Mouse (Mus musculus) forebrain, embryonic 14.5 days (tissue): ENCODE results near the gene Iqcj. TPM values are rescaled to one million over a fixed set of nuclear protein-coding genes. Genes with fewer than 3 reads are reported as not detected.
A peak's percentile ranks its signal among the peaks of the same experiment; 100 is the strongest.

ENCODE experiments used
- ATAC-seq: fragments of 200-750 bp; cut with Nextera tagmentation; 2 replicates; pipeline ENCODE4 v1.8.0; 2017; ENCODE audit warnings: mild to moderate bottlenecking, moderate library complexity
- DNase-seq: peaks from one replicate; pipeline ENCODE4 v3.0.0-alpha.2; 2015; ENCODE audit warnings: low spot score
- H3K27ac ChIP-seq: fragments of 300-500 bp; sonication (generic); 2 replicates; pipeline ENCODE4 v1.5.1; 2014; ENCODE audit warnings: low read depth, mild to moderate bottlenecking, control low read depth, low read length, moderate library complexity
- H3K27me3 ChIP-seq: fragments of 300-500 bp; sonication (generic); replicated peaks from 2 replicates; pipeline ENCODE4 v1.6.1; 2014; ENCODE audit warnings: low read length, control low read depth, mixed read lengths; ENCODE audit not compliant: control insufficient read depth, insufficient read depth
- H3K36me3 ChIP-seq: fragments of 300-500 bp; sonication (generic); 2 replicates; pipeline ENCODE4 v1.6.1; 2014; ENCODE audit warnings: low read length, control low read depth; ENCODE audit not compliant: control insufficient read depth, insufficient read depth
- H3K4me1 ChIP-seq: fragments of 300-500 bp; sonication (generic); 2 replicates; pipeline ENCODE4 v1.6.1; 2014; ENCODE audit warnings: antibody characterized with exemption, low read length, control low read depth; ENCODE audit not compliant: control insufficient read depth, insufficient read depth
- H3K4me2 ChIP-seq: fragments of 300-500 bp; sonication (generic); 2 replicates; pipeline ENCODE4 v1.6.1; 2014; ENCODE audit warnings: mild to moderate bottlenecking, control low read depth, low read length
- H3K4me3 ChIP-seq: fragments of 300-500 bp; sonication (generic); 2 replicates; pipeline ENCODE4 v1.5.1; 2014; ENCODE audit warnings: low read depth, low read length, control low read depth
- H3K9ac ChIP-seq: fragments of 300-500 bp; sonication (generic); 2 replicates; pipeline ENCODE4 v1.6.1; 2014; ENCODE audit warnings: mild to moderate bottlenecking, low read length, control low read depth, moderate library complexity
- H3K9me3 ChIP-seq: fragments of 300-500 bp; sonication (generic); replicated peaks from 2 replicates; pipeline ENCODE4 v1.6.1; 2016; ENCODE audit warnings: low read length, control low read depth, mixed read lengths; ENCODE audit not compliant: control insufficient read depth
- WGBS: fragments of 180-500 bp; shearing (Covaris S2); extraction: QIAGEN DNeasy Blood & Tissue Kit; methylation state at CpG from one replicate; pipeline ENCODE4 v1.1.7; 2014; 5-methylcytosine and 5-hydroxymethylcytosine counted together
- polyA plus RNA-seq: library from polyadenylated mRNA; unstranded; fragments of >200 nt; fragmentation: Nextera tagmentation; extraction: Ambion mirVana; gene quantifications from 2 replicates; pipeline ENCODE4 v1.2.1, GENCODE M21; 2014

The Iqcj gene
- polyA plus RNA-seq, 1 experiment from 2014 or later = 0.18 TPM

DNA sequence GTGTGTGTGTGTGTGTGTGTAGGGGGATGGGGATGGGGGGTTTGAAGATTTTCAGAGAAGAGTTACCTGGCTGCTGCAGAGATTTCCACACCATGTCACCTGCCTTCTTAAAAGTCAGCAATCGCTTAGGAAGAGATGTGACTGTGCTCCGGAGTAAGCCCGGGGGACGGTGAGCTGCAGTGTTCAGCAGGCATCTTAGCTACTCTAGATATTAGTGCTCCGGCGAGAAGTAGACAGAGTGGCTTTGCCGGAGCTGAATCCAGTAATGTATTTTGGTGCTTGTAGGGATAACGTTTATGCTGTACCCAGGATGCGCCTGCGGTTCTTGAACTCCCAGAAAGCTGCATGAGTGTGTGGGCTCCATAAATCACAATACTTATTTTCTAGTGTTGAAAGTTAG is 748 bp downstream of the Iqcj start:
- DNase-seq = peak; percentile 44
- Histone ChIP-seq H3K4me1 (no peaks in the 10 kb centered on the region; the same call in 1 of the 2 replicates), H3K27ac (no peak overlapping the region), H3K9ac (peak overlapping the region; percentile 35; the same call in 1 of the 2 replicates), H3K4me3 (peak overlapping the region; percentile 26), H3K36me3 (no peaks in the 10 kb centered on the region), H3K27me3 (no peaks in the 10 kb centered on the region), H3K9me3 (no peaks in the 10 kb centered on the region), H3K4me2 (peak overlapping the region; percentile 57)
- ATAC-seq = peak; percentile 64
- WGBS = 45% methylated on average over 10 of the region's 10 CpGs

DNA sequence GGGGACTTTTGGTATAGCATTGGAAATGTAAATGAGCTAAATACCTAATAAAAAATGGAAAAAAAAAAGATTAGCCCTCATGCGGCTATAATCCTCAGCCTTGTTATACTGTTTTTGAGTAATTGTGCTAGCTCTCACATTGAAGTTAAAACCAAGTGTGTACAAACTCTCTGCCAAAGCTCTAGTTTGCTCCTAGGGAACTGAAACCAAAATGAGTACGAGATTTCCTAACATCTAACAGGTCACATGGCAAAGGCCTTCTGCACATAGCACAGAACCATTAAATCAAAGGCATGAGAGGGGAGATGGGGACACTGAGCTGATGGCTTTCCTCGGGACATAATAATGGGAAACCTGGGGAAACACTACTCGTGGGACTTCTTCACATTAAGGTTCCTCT is 10.5 kb downstream of the Iqcj start:
- Histone ChIP-seq H3K27ac (no peak overlapping the region), H3K4me3 (no peak overlapping the region), H3K9me3 (no peaks in the 10 kb centered on the region), H3K4me2 (no peak overlapping the region), H3K4me1 (no peaks in the 10 kb centered on the region), H3K27me3 (no peaks in the 10 kb centered on the region), H3K9ac (no peak overlapping the region), H3K36me3 (no peaks in the 10 kb centered on the region)
- DNase-seq (no peak), ATAC-seq (no peak)
- 81% methylated on average over 4 of the region's 4 CpGs for WGBS

DNA sequence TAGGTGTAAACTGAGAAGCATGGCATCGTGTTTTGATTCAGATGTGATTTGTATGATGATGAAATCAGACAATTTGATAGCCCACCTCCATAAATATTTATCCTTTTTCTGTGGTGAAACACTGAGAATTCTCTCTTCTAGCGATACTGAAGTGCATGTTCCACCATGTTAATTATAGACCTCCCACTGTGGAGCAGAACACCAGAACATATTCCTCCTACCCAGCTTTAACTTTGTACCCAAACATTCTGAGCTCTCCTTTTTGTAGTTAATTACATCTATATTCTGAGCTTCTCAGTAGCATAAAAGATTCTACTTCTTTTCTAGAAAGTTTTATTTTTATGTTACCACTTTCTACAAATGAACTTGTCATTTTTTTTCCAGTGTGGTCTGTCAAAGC is 16.6 kb downstream of the Iqcj start:
- Histone ChIP-seq H3K4me3 (no peak overlapping the region), H3K4me2 (no peak overlapping the region), H3K27me3 (no peaks in the 10 kb centered on the region), H3K27ac (no peak overlapping the region), H3K36me3 (no peaks in the 10 kb centered on the region), H3K9ac (no peak overlapping the region), H3K9me3 (no peaks in the 10 kb centered on the region), H3K4me1 (no peaks in the 10 kb centered on the region)
- 76% methylated on average over 2 of the region's 2 CpGs for WGBS
- DNase-seq = no peak
- ATAC-seq = no peak

- H3K4me2 ChIP-seq = no peak overlapping the region
- no peaks in the 10 kb centered on the region for H3K36me3 ChIP-seq
- WGBS = 76% methylated on average over 3 of the region's 3 CpGs
- no peak for DNase-seq
- H3K27me3 ChIP-seq = no peaks in the 10 kb centered on the region
- no peak overlapping the region for H3K27ac ChIP-seq
- no peak overlapping the region for H3K4me3 ChIP-seq
- 0 out of 2 replicates have a peak, but pooled peaks have one; percentile 12 for ATAC-seq
- no peaks in the 10 kb centered on the region for H3K9me3 ChIP-seq
- peaks cover 2% of the 10 kb centered on the region; the same call in 1 of the 2 replicates for H3K4me1 ChIP-seq
- no peak overlapping the region for H3K9ac ChIP-seq
These were observed 26.1 kb downstream of the Iqcj start for GRCm38 (mm10) chr3:67918098-67918497.

DNA sequence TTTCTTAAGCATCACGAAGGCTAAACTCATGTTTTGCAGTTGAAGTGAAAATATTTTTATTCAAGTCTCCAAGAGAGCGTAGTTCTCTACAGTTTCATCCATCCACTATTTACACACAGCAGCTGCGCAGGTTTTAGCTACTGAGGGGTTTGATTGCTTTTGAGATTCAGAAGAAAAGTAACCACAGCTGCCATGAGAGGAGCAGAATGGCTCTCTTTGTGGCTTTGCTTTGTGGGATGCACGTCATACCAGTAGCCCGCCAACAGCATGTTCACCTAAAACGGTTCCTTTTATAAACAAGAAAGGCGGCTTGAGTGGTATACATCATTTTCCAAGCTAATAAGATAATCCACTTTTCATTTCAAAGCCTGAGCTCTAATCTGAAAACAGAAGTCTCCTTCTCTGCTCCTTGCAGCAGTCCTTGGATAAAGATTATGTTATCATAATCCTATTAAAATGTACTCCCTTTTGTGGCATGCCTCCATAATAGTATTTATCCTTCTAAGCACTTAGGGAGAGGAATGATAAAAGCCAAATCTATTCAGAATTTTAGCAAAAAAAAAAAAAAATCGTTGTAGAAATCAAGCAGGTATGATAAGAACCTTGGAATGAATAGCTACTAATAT is 26.7 kb downstream of the Iqcj start:
- ATAC-seq (peak; percentile 62), DNase-seq (peak; percentile 57)
- Histone ChIP-seq H3K9ac (no peak overlapping the region), H3K4me2 (no peak overlapping the region), H3K27me3 (no peaks in the 10 kb centered on the region), H3K4me1 (peaks cover 2% of the 10 kb centered on the region; the same call in 1 of the 2 replicates), H3K9me3 (no peaks in the 10 kb centered on the region), H3K4me3 (no peak overlapping the region), H3K27ac (no peak overlapping the region), H3K36me3 (no peaks in the 10 kb centered on the region)
- WGBS = 27% methylated on average over 8 of the region's 8 CpGs

DNA sequence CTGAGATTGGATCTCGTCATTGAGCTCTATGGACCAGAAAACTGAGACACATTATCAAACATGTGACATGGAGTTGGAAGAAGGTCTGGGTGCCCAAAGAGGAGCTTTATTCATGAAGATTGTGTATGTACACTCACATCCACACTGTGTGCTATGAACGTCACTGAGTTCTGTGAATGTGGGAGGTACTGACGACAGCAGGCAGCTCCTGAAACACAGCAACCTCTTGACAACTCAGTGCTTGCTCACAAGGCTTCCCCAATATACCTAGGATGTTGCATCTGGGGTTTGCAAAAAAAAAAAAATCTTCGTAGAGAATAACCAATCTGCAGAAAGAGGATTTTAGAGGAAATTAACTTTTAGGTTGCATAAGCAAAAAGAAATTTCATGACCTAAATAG is 31.1 kb downstream of the Iqcj start:
- H3K4me1 ChIP-seq = peaks cover 2% of the 10 kb centered on the region; the same call in 1 of the 2 replicates
- no peaks in the 10 kb centered on the region for H3K9me3 ChIP-seq
- H3K27me3 ChIP-seq = no peaks in the 10 kb centered on the region
- no peak overlapping the region for H3K27ac ChIP-seq
- ATAC-seq (no peak), DNase-seq (no peak)
- H3K4me2 ChIP-seq = no peak overlapping the region
- H3K36me3 ChIP-seq = no peaks in the 10 kb centered on the region
- no peak overlapping the region for H3K4me3 ChIP-seq
- H3K9ac ChIP-seq = no peak overlapping the region
- 83% methylated on average over 4 of the region's 4 CpGs for WGBS

DNA sequence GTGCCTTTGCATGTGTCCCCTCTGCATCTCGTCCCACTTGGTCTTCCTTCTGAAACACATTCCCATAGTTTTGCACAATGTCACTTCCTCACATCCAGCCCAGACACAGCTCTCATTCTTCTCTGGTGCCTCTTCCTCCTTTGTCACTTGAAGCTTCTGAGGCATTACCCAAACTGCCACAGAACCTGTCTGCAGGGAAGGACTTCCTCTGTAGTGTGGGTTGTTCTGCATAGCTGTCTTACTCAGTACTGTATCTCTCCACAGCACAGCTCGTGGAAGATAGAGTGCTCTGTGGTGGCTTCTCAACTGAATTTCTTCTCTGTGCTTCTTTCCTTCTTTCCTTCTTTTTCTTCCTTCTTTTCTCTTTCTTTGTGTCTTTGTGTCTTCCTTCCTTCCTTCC is 33.4 kb downstream of the Iqcj start:
- no peaks in the 10 kb centered on the region for H3K36me3 ChIP-seq
- no peak overlapping the region for H3K27ac ChIP-seq
- no peak for DNase-seq
- H3K4me1 ChIP-seq = no peaks in the 10 kb centered on the region
- 80% methylated on average over 2 of the region's 2 CpGs for WGBS
- ATAC-seq = no peak
- no peaks in the 10 kb centered on the region for H3K27me3 ChIP-seq
- no peak overlapping the region for H3K4me3 ChIP-seq
- no peaks in the 10 kb centered on the region for H3K9me3 ChIP-seq
- no peak overlapping the region for H3K4me2 ChIP-seq
- H3K9ac ChIP-seq = no peak overlapping the region

DNA sequence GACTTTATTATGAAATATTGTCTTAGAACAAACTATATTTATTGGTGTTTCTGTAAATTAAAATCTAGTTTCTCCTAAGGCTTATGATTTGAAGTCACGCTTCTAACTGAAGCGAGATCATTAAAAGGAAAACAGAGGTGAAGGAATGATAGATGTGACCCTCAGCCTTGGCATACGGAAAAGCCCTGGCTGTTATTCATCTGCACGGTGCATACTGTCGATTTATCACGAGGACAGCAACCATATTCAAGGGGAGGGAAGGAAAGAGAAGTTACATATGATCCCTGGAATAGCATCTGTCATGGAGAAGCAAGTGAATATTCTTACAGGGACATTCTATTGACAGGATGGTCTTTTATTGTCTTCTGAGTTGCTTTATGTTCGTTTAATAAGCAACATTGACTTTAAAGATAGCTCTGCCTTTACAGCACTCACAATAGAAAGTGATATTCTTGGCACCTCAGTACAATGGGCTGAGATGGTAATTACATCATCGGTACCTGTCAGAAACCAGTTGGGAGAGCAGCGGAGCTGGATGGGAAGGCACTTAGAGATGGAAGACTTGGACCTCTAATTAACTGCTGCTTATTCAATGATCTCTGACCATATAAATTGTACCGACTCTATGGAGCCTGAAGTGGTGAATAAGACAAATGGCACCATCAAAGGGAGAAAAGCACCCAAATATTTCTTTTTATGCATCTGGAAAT is 38.6 kb downstream of the Iqcj start:
- DNase-seq = no peak
- WGBS = 79% methylated on average over 10 of the region's 10 CpGs
- no peak overlapping the region for H3K4me2 ChIP-seq

DNA sequence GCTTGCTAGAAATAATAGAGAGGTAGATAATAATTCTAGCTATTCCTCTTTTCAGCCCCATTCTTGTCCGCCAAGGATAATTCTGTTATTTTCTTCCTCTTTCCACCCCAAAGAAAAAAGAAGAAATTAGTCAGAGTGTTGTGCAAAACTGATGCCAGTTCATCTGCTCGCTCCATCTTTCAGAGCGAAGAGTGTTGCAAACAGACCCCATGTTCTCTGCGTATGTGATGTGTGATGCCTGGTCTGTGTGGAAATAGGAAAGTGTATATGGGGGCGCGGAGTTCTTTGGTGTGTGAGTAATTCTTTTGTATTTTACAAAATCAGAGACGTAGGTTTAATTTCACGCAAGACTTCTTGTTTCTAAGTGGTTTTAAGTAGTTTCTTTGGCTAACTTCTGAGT is 39.2 kb downstream of the Iqcj start:
- DNase-seq (no peak), ATAC-seq (no peak)
- 68% methylated on average over 8 of the region's 8 CpGs for WGBS
- H3K9me3 ChIP-seq = no peaks in the 10 kb centered on the region
- H3K27me3 ChIP-seq = no peaks in the 10 kb centered on the region
- no peak overlapping the region for H3K27ac ChIP-seq
- no peak overlapping the region for H3K4me3 ChIP-seq
- no peak overlapping the region for H3K9ac ChIP-seq
- H3K4me1 ChIP-seq = no peaks in the 10 kb centered on the region; the same call in 1 of the 2 replicates
- H3K4me2 ChIP-seq = no peak overlapping the region
- no peaks in the 10 kb centered on the region for H3K36me3 ChIP-seq

More for the DNA sequence above, 38.6 kb downstream of the Iqcj start:
- H3K4me1 ChIP-seq = no peaks in the 10 kb centered on the region; the same call in 1 of the 2 replicates
- H3K36me3 ChIP-seq = no peaks in the 10 kb centered on the region
- no peaks in the 10 kb centered on the region for H3K9me3 ChIP-seq
- ATAC-seq = no peak
- no peak overlapping the region for H3K27ac ChIP-seq
- no peak overlapping the region for H3K4me3 ChIP-seq
- no peak overlapping the region for H3K9ac ChIP-seq
- H3K27me3 ChIP-seq = no peaks in the 10 kb centered on the region
